Mouse (Mus musculus) cerebellum, adult 8-10 months (tissue): ENCODE measurements around the gene Gm13420.
"Not testable (repeated sequence)": the region's sequence is repeated elsewhere in the genome, so short reads cannot be mapped to it uniquely, and the experiment has no call there.

ENCODE experiments used
- DNase-seq: peaks from one replicate; pipeline ENCODE4 v3.0.0; 2022

Gm13420 gene

DNA sequence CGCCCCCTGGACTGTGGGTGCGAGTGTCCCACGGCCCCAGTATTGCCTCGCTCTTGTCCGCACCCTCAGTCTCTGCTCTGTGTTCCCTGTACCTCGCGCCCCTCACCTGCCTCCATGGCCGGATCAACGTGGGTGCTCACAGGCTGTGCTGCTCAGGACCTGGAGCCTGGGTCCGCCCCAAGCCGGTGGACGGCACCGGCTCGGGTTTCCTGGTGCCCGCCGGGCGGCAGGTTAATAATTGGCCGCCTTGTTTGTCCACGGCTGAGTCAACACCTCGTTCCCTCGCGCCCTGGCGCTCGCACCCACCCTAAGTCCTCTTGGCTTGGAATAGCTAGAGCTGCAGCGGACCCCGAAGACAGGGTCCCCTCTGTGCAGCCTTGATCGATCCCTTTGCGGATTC lies at the start of gene Gm13420:
TSS of gene Gm13420 (minus strand) at position 189 of the 400 bp plus-strand sequence.
- DNase-seq: no peak

DNA sequence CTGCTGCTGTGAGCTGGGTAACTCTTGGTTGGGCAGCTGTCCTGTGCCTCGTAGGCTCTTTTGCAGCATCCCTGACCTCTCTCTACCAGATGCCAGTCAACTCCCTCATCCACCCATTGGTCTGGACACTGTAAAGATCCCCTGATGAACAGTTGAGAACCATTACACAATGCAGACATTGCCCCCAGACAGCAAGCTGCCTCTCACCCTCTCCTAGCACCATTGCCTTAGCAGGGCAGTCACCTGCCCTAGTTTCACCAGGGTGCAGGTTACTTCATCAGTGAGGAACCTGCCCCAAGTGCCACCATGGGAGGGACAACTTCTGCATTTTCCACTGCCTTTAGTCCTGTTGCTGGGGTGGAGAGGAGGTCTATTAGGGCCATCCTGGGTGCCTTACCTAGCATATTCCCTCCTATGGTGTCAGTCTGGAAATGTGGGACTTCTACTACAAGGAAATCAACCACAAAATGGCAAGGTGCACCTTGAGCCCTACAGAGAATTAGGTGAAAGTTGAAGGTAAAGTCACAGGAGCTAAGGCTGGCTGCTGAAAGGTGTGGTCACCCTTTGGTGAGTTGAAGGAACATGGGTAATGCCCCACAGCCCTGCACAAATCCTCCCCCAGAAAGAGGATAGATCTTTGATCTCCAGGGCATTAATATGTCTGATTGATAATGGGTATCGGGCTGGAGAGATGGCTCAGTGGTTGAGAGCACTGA lies 41.4 kb upstream of the Gm13420 start:
- DNase-seq: no peak

DNA sequence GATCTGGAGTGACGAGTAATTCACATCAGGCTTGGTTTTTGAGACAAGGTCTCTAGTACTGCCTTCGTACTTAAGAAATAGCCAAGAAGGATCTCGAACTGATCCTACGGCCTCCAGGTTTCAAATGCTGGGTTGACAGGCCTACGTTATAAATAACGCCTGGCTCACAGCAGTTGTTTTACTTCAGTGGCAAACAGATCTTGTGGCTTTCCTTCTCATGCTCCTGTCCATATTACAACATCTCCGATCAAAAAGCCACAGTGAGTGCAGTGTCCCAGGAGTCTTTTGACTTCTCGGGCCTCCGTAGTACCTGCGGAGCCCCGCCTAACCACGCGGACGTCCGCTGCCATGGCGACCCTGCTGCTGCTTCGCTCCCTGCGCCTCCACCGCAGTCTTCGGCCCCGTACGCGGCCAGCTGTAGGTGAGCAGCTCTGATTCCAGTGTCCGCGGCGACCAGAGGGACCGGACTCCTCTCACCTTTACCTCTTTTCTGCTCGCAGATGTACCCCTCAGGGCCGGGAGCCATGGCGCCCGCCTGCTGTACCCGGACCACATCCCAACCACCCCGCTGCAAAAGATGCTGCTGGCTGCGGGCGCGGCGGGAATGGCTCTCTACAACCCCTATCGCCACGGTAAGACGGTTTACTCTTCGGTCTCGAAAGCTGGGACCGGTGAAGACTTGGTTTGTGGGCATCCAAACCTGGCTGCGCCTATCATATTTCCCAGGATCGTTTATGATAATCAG lies 36.6 kb upstream of the Gm13420 start, which contains the start of gene Trub2:
TSS of gene Trub2 (minus strand) at position 566 of the 745 bp plus-strand sequence.
- DNase-seq: peak; percentile 80

DNA sequence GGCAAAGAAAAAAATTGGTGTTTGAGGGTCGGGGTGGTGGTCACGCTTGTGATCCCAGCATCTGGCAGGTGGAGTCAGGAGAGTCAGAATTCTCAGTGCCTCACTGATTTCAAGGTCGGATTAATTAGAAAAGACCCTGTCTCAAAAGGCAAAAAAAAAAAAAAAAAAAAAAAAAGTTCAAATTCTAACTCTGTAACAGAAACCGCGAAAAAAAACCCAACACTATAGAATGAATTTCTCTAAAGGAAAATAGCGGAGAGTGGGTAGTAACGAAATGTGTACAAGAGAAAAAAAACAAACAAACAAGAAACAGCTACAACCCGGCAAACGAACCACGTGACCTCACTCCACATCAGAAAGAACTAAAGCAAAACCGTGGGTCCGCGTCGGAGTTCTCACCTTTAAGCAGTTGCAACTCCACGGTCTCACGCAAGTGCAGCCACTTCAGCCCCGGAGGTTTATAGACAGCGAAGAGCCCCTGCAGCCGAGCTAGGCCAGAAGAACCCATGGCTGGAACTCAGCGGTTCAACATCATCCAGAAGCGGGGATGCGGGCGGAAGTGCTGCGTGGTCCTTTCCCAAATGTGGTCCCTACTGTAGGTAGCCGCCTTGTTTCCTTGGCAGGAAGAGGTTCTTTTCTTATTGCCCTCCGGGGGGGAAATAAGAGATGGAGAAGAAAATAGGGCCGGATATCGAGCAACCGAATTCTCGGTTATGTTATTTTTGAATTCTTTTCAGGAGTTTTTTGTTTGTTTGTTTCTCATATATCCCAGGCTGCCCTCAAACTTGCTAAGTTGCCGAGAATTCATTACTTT lies 35.8 kb upstream of the Gm13420 start, which contains the start of gene Coq4:
TSS of gene Coq4 (plus strand) at position 390 of the 814 bp plus-strand sequence.
- peak; percentile 92 for DNase-seq

DNA sequence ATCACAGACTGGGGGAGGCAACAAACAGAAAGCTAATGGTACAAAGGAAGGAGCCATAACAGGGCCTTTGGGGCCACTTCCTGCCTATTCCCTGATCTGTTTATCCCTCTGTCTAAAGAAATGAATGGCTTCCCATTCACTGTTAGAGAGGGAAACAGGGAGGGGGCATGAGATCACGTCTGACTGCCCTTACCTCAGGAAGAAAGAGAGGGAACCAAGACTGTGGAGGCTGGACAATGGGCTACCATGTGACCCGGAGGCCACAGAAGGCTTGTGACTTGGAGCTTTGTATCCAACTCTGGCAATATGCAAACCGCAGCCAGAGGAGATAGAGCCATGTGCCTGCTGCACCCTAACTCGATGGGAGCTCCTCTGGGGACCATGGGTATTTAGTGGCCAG lies 32.8 kb upstream of the Gm13420 start:
- no peak for DNase-seq

DNA sequence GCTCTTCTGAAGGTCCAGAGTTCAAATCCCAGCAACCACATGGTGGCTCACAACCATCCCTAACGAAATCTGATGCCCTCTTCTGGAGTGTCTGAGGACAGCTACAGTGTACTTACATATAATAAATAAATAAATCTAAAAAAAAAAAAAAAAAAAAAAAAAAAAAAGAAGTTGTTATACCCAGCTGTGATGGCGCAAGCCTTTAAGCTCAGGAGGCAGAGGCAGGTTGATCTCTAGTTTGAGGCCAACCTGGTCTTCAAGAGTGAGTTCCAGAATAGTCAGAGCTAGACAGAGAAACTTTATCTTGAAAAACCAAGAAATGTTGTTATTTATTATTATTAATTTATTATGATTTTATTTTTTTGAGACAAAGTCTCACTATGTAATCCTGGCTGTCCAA lies 29.8 kb upstream of the Gm13420 start:
- not testable (repeated sequence) for DNase-seq

DNA sequence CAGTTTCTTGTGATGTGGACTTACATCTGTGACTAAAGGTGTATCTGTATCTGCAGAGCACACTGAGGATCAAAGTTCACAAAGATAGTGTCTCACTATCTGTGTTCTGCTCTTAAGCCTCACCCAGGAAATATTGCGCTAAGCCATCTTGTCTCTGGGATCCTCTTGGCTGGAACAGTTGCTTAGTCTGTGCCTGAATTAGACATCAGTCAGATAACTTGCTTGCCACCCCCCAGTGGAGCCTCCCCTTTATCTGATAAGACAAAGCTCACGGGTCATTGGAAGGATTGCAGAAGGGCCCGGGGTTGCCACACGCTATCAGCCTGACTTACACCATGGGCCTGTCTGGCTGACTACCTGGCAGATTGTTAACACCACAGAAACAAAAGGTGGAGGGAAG lies 21.8 kb upstream of the Gm13420 start:
- DNase-seq: no peak

DNA sequence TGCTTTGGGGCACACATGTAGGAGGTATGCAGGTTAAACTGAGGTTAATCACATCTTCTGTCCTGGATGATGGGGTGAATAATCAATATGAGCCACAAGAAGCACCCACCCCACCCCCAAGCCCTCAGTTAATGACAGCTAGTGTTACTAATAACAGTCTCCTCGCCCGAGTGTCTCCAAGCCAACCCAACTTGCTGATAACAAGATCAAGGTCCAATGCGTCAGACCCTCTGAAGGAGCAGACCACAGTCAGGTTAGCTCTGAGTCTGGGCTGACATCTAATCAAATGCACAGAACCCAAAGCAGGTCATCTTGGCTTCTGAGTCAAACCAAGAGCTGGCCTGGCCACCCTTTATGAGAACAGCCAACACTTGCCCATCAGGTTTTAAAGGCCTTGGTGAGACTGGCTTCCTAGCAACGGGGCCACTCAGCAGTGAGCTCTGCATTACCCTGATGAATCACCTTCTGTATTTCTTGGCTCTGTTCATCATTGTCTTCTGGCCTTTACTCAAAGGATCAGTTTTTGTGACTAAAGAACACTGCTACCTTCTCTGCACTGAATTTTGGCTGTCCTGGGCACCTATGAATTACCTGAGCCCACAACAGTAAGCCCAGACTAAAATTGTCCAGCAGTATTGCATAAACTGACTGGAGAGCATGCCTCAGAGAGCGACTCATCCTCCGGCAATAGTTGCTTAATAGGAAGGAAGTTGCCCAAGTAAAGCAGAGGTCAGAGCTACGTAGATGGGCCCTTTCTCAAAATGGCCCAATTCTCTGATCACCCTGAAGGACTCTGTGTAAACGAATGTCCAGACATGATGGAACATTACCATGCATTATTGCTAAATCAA lies 20.4 kb upstream of the Gm13420 start:
- DNase-seq: no peak

DNA sequence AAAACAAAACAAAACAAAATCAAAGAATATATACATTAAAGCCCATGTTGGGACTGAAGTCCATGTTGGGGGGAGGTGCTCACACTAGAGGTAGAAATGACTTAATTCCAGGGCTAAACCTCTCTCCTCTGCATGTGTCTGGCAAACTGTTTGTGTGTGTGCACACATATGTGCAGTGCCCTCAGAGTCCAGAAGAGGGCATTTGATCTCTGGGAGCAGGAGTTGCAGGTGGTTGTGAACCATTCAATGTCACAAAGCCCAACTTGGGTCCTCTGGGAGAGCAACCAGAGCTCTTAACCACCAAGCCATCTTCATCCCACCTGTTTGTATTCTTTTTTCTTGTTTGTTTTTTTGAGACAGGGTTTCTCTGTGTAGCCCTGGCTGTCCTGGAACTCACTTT lies 18.7 kb upstream of the Gm13420 start:
- no peak for DNase-seq

DNA sequence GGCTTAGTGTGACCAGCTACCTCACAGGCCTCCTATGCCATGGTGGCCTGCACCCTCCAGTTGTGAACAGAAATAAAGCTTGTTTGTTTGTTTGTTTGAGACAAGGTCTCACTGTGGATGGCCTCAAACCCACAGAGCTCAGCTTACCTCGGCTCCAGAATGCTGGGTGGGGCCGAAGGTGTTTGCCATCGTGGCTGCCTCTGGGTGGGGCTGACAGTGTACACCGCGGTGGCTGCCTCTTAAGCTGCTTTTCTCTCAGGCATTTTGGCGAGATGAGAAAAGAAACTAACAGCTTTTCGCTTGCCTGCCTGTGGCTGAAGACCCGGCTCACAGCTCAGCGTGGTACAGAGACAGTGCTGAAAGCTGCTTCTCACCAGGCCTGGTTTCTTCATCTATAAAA lies 17.4 kb upstream of the Gm13420 start:
- DNase-seq: no peak

DNA sequence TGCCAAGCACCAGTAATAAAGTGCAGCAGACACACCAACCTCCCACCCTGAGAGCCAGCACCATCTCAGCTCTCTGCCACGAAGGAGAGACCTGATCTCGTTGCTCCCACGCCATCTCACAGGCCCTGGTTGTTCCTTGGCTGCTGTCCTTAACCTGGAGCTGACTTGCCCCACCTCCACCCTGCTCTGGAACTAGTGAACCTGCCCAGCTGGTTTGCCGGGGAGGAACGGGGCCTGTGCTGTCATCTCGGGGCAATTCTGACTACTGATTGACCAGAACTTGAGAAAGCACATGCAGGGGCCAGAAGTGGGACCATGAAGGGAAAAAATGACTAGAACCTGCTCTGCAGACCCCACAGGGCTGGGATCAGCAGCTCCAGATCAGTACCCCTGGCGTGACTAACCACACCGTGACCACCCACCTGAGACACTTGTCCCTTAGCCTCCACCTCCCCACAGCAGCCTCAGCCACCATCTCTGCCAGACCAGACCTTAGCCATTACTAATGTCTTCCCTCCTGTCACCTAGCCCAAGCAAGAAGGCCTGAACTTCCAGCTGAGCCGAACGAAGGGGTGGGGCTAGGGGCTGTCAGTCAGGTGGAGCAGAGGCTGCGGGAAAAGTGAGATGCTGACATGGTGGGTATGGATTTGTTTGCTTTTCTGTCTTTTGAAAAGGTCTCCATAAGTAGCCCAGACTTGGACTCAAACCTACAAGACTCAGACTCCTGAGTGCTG lies 16.7 kb upstream of the Gm13420 start:
- DNase-seq: no peak

DNA sequence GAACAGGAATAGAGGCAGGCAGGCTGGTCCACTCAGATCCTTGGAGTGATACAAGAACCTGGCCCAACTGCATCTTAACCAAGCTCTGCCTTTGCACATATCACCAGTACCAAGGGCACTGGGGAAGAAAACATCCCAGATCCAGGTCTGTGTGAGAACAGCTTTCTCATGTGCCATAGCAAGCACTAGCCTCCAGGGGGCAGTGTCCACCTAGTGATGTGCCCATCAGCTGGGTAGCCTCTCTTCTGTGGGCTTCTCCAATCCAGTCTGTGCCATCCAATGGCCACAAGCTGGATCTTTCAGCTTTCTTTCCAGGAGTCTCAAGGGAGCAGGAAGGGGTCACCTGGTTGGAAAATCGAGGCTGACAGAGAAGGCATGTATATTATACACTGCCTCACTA lies 13.3 kb upstream of the Gm13420 start:
- DNase-seq: peak; percentile 52

DNA sequence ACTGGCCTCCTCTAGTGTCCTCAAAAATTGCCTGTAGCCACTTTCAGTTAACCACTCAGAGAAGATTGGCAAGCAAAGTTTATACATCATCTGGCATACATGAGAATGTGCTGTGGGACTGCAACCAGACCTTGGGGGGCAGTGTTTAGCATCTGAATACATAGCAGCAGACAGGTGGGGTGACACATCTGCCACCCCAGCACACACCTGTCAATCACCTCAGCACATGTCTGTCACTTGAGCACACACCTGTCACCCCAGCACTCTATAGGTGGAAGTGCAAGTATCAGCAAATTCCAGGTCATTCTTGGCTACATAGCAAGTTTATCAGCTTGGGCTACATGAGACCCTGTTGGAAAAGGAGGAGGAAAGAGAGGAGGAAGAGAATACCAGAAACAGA lies 4.2 kb upstream of the Gm13420 start:
- DNase-seq: no peak

DNA sequence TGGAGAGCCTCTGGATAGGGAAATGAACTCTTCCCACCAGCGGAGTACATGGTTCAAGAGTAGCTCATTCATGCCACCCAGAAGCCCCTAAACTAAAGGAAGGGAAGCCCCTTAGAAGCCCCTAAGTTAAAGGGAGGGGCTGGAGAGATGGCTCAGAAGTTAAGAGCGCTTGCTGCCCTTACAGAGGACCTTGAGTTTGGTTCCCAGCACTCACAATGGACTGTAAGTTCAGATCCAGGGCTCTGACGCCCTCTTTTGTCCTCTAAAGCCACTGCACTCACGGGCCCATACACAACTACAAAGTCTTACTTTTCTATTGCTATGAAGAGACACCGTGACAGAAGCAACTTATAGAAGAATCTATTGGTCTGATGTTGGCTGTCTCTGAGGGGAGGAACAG lies 912 bp upstream of the Gm13420 start:
- no peak for DNase-seq

DNA sequence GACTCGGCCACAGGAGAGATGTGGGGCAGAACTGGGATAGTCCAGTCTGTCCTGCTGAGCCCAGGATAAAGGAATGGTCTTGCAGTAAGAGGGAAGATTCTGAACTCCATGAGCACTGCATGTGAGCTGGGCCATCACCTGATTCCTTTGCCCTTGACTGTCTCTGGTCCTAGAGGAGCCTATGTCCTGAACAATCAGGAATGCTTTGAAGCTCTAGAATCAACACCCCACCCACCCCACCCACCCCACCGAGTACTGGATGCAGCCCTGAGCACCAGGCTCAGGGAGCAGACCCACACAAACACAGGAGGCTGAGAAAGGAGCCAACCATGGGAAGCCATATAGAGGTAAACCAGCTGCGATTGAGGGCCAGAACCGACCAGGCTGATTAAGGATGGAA lies 3.0 kb downstream of the Gm13420 start:
- DNase-seq: no peak

DNA sequence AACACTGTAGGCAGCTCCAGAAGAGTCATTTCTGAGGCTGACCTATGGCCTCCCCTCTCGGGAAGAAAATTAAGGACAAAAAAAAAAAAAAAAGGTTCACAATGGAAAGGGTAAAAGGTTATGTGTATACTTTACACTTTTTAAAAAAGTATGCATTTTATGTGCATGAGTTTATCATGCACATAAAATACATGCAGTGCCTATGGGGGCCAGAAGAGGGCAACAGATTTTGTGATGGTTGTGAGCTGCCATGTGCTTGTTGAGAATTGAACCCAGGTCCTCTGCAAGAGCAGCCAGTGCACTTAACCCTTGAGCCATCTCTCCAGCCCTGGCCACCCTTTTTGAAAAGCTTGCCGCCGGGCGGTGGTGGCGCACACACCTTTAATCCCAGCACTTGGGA lies 3.6 kb downstream of the Gm13420 start:
- no peak for DNase-seq

DNA sequence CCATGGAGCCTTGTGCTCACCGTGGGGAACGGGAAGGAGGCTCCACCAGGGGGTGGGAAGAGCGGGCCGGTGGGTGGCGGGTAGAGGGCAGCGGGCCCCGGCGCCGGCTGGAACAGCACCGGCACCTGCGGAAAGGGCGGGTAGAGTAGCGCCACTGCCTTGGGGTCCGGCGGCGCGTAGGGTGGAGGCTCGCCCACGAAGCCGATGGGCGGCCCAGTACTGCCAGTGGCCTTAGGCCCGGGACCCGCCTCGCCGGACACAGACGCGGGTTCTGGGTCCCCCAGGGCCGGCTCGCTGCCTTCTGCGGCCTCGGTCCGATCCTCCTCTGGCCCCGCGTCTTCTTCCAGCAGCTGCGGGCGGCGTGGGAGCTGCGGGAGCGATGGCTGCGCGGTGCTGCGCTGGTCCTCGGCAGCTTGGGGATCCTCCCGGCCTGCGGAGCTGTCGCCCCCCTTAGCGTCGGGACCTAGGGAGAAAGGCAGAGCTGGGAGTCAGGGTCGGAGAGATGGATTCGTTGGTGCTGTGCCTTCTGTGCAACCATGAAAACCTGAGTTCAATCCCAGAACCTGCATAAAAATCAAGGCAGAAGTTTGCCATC lies 4.2 kb downstream of the Gm13420 start:
- peak; percentile 28 for DNase-seq

DNA sequence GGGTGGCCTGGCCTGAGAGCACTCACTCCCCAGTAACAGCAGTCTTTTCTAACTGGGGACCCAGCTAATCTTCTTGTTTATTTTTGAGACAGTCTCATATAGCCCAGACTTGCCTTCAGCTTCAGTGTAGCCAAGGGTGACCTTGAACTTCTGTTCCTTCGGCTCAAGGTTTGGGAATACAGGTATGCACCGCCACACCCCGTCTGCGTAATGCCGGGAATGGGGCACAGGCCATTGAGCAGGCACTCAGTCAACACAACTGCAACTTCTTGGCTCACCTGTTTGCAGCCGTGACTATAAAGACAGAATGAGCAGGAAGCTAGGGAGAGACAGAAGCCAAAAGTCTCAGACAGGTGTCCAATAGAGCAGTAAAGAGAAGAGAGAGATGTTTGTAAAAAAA lies 7.2 kb downstream of the Gm13420 start:
- no peak for DNase-seq

DNA sequence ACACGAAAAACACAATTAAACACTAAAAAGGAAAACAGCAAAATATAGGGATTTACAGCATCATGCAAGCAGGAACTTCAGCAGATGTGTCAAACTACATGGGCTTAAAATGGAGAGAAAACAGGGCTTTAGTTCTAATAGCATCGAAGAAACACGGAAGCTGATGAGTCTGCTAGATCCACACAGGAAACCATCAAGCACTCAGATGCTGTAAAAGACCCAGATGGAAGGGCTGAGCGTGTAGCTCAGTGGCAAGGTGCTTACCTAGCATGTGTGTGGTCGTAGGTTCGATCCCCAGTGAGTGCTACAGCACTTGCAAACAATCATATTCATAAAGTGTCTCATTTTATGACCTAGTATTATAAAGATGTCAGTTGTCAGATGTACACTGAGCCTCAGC lies 10.3 kb downstream of the Gm13420 start:
- no peak for DNase-seq

DNA sequence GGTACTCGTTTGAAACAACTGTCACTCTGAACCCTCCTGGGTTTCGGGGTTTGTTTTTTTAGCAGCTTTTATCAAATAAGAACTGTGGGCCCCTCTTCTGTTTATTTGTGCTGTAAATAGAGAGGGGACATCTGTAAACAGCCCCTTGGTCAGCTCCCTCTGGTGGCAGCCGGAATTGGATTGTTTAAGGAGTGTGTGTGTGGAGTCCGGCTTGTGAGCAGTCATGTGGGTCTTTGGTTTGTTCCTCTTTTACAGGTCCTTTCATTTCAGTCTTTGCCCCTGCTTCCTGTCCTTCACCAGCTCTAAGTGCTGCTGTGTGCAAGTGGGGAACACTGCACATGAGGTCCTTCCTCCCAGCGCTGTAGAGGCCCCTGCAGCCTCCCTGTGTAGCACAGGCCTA lies 12.1 kb downstream of the Gm13420 start:
- DNase-seq: no peak

DNA sequence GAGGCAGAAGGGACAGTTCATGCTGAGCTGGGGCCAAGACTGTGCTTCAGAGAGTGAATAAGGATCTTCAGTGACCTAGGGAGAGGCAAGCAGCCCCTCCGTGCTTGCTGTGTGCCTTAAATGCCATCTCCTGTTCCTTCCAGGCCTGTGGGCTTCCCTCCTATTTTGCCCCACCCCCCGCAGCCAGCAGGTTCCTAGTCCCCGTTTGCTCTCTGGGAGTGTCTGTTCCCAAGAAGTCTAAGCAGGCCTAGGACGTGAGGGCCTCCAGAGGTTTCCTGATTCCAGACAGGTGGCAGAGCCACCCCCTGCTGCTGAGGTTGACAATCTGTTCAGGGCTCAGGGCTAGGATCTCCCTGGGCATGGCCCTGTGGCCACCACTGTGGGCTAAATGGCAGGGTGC lies 12.7 kb downstream of the Gm13420 start:
- no peak for DNase-seq
